8 mouse cellular contexts compared by ENCODE assay signal in the genomic region with DNA sequence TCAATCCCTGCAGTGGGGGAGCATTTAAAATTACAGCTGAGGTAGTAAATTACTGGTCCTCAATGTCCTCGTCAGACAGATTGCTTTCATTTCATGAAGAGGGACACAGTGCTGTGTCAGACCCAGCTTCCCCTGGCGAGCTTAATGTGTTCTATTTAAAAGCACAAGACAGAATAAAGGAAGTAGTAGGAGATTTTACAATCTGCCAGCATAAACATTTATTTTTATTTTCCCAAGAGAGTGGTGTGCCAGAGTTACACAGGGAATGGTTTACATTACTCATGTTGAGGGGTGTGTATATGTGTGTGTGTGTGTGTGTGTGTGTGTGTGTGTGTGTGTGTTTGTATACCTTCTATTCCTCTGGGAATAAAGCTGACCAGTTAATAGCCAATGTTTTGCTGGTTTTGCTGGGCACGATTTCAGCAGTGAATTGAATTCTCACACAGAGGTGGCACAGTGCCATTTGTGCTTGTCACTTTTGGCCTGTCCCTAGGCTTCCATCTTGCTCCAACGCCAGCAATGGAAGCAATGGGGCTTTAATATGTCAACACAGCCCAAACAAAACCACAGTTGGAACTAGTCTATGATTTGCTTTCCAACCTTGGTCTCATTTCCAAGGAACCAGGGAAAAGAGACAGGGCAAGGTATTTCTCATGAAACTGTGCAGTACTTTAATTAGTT.
DNase-seq lines count a peak whose midpoint lies in the region; ATAC-seq and TF ChIP-seq lines count a peak whose summit lies in the region.

No protein-coding gene starts in this region.

- no peaks in the 10 kb centered on the region for H3K9me3 ChIP-seq in kidney, embryonic 16.5 days (ENCODE audit: low read length)
- no peaks in the 10 kb centered on the region for H3K9me3 ChIP-seq in hindbrain, postnatal 0 days (ENCODE audit: low read length)
- no peaks in the 10 kb centered on the region for H3K9me3 ChIP-seq in intestine, embryonic 16.5 days (ENCODE audit: control insufficient read depth, low read length)

- no peaks in the 10 kb centered on the region for H3K27me3 ChIP-seq in kidney, embryonic 16.5 days (ENCODE audit: insufficient read depth, low read length)
- H3K27me3 ChIP-seq in hindbrain, postnatal 0 days (ENCODE audit: insufficient read depth, low read length), result no peaks in the 10 kb centered on the region
- H3K27me3 ChIP-seq in intestine, embryonic 16.5 days (replicated peaks; ENCODE audit: control insufficient read depth, insufficient read depth, low read length), result no peaks in the 10 kb centered on the region

- H3K4me1 ChIP-seq in kidney, embryonic 16.5 days (ENCODE audit: insufficient read depth, low read length), result no peaks in the 10 kb centered on the region
- H3K4me1 ChIP-seq in hindbrain, postnatal 0 days (ENCODE audit: insufficient read depth, low read length), result 0 out of 2 replicates have a peak, but pooled peaks cover 3% of the 10 kb centered on the region
- 0 out of 2 replicates have a peak, but pooled peaks cover 3% of the 10 kb centered on the region for H3K4me1 ChIP-seq in intestine, embryonic 16.5 days (ENCODE audit: control insufficient read depth, insufficient read depth, low read length)

- H3K27ac ChIP-seq in kidney, embryonic 16.5 days (ENCODE audit: low read length), result no peak overlapping the region
- no peak overlapping the region for H3K27ac ChIP-seq in hindbrain, postnatal 0 days
- H3K27ac ChIP-seq in intestine, embryonic 16.5 days (ENCODE audit: low read length), result no peak overlapping the region

- H3K36me3 ChIP-seq in kidney, embryonic 16.5 days (ENCODE audit: insufficient read depth, low read length), result no peaks in the 10 kb centered on the region
- no peaks in the 10 kb centered on the region for H3K36me3 ChIP-seq in hindbrain, postnatal 0 days (ENCODE audit: insufficient read depth, low read length)
- H3K36me3 ChIP-seq in intestine, embryonic 16.5 days (ENCODE audit: control insufficient read depth, insufficient read depth, low read length), result no peaks in the 10 kb centered on the region

- no peak for TF ChIP-seq CTCF in hindbrain, postnatal 0 days (IDR thresholded peaks at IDR 0.05; ENCODE audit: low read depth)

- H3K4me3 ChIP-seq in kidney, embryonic 16.5 days (ENCODE audit: low read length), result no peak overlapping the region
- H3K4me3 ChIP-seq in hindbrain, postnatal 0 days (ENCODE audit: low read length), result no peak overlapping the region
- no peak overlapping the region for H3K4me3 ChIP-seq in intestine, embryonic 16.5 days (ENCODE audit: low read length)

- DNase-seq in kidney, postnatal 25 days, result peak; percentile 5 to 36
- DNase-seq in adrenal gland, postnatal 14 days, result peak; percentile 51
- peak; percentile 39 to 70 for DNase-seq in cerebellum, postnatal 4 days (ENCODE audit: low spot score in 2 of 2)
- peak; percentile 83 for DNase-seq in hindbrain, postnatal 0 days (ENCODE audit: low spot score)
- DNase-seq in natural killer cell, adult 2 months (ENCODE audit: low spot score in 2 of 2), result no peak
- no peak for DNase-seq in testis, postnatal 10 days (ENCODE audit: low spot score)

- no peak overlapping the region for H3K4me2 ChIP-seq in kidney, embryonic 16.5 days (replicated peaks; ENCODE audit: low read depth, low read length)
- no peak overlapping the region for H3K4me2 ChIP-seq in hindbrain, postnatal 0 days (ENCODE audit: low read depth, low read length)
- H3K4me2 ChIP-seq in intestine, embryonic 16.5 days (ENCODE audit: low read depth, low read length), result no peak overlapping the region

- H3K9ac ChIP-seq in kidney, embryonic 16.5 days (replicated peaks; ENCODE audit: low read length), result no peak overlapping the region
- no peak overlapping the region for H3K9ac ChIP-seq in hindbrain, postnatal 0 days (replicated peaks; ENCODE audit: low read length)
- H3K9ac ChIP-seq in intestine, embryonic 16.5 days (ENCODE audit: low read depth, low read length), result no peak overlapping the region

- no peak for ATAC-seq in kidney, embryonic 16.5 days (ENCODE audit: low FRiP score, low TSS enrichment)
- peak; percentile 70 for ATAC-seq in hindbrain, postnatal 0 days
- no peak for ATAC-seq in intestine, embryonic 16.5 days

- WGBS in kidney, embryonic 16.5 days, result 36% methylated on average over 4 of the region's 4 CpGs
- WGBS in hindbrain, postnatal 0 days, result 22% methylated on average over 4 of the region's 4 CpGs
- 46% methylated on average over 4 of the region's 4 CpGs for WGBS in intestine, embryonic 16.5 days

Comparison
In these comparisons a context has a peak if more than half of its experiments do, and no peak if none do; other contexts are left out.
1. DNase-seq: peak in kidney, postnatal 25 days (2 of 2), adrenal gland, postnatal 14 days (single experiment), cerebellum, postnatal 4 days (2 of 2) and hindbrain, postnatal 0 days (single experiment); none in natural killer cell, adult 2 months (0 of 2) and testis, postnatal 10 days (single experiment).